Mouse (Mus musculus): ENCODE results near the gene Gm5773. TPM values are rescaled to one million over a fixed set of nuclear protein-coding genes. Genes with fewer than 3 reads are reported as not detected.
"Not testable (repeated sequence)": the region's sequence is repeated elsewhere in the genome, so short reads cannot be mapped to it uniquely, and the experiment has no call there.

Gene Gm5773
- polyA plus RNA-seq (2016; fragmentation: Nextera tagmentation; extraction: Ambion mirVana) = not detected in 2 replicates

- H3K9me3 ChIP-seq (replicated peaks); H3K27ac ChIP-seq; H3K4me1 ChIP-seq; DNase-seq (ENCODE audit: low spot score); H3K36me3 ChIP-seq; H3K4me3 ChIP-seq; H3K27me3 ChIP-seq (ENCODE audit: low read depth, poor library complexity, severe bottlenecking): not testable (repeated sequence)
- WGBS = 82% methylated on average over 1 of the region's 1 CpGs
Measured at GRCm38 (mm10) chr3:93772700-93773099, at the start of gene Gm5773. Gene Gm5773 (plus strand): TSS chr3:93773000.

- not testable (repeated sequence) for H3K27ac ChIP-seq; H3K9me3 ChIP-seq (replicated peaks); H3K4me1 ChIP-seq; H3K27me3 ChIP-seq (ENCODE audit: low read depth, poor library complexity, severe bottlenecking); H3K36me3 ChIP-seq; H3K4me3 ChIP-seq; DNase-seq (ENCODE audit: low spot score)
- 100% methylated on average over 1 of the region's 1 CpGs for WGBS
Measured at GRCm38 (mm10) chr3:93745475-93745874, 27.3 kb upstream of the Gm5773 start.

DNA sequence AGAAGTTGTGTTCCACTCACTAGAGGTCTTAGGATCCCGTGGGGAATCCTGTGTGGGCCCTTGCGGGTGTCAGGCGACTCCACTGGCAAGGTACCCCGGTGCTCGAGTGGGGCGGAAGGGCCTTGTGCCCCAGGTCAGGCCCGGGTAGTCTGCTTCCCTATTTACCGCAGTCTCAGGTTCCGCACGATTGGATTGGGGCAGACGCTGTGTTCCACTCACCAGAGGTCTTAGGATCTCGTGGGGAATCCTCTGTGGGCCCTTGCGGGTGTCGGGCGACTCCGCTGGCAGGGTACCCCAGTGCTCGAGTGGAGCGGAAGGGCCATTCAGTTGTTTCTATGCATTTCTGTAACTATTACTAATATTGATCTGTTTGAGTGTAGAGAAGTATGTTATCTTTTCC lies 18.8 kb upstream of the Gm5773 start:
- H3K36me3 ChIP-seq; H3K9me3 ChIP-seq (replicated peaks); H3K4me3 ChIP-seq; H3K27ac ChIP-seq; H3K4me1 ChIP-seq; H3K27me3 ChIP-seq (ENCODE audit: low read depth, poor library complexity, severe bottlenecking); DNase-seq (ENCODE audit: low spot score): not testable (repeated sequence)
- 92% methylated on average over 18 of the region's 18 CpGs for WGBS

GRCm38 (mm10) chr3:93796098-93796497 lies 23.3 kb downstream of the Gm5773 start, which contains the start of gene Tdpoz4:
Gene Tdpoz4 (plus strand): TSS chr3:93796398.
- H3K27me3 ChIP-seq (ENCODE audit: low read depth, poor library complexity, severe bottlenecking); H3K4me3 ChIP-seq; DNase-seq (ENCODE audit: low spot score); H3K36me3 ChIP-seq; H3K9me3 ChIP-seq (replicated peaks); H3K27ac ChIP-seq; H3K4me1 ChIP-seq: not testable (repeated sequence)

DNA sequence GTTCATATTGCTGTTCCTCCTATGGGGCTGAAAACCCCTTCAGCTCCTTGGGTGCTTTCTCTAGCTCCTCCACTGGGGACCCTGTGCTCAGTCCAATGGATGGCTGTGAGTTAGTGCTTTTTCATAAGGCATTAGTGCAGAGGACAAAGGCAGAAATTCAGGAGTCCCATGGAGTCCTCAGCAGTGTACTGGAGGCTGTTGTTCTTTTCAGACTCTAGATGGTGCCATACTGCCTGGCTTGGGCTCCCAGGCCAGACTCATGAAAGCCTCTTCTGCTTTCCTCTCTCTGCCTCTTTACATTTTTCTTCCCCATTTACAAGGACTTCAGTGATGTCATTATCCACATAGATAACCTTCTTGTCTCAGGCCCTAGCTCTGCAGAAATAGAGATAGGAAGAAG lies 40.5 kb downstream of the Gm5773 start:
- H3K27me3 ChIP-seq (ENCODE audit: low read depth, poor library complexity, severe bottlenecking); H3K27ac ChIP-seq; DNase-seq (ENCODE audit: low spot score); H3K36me3 ChIP-seq; H3K4me3 ChIP-seq; H3K4me1 ChIP-seq; H3K9me3 ChIP-seq (replicated peaks): not testable (repeated sequence)

Other genes with a start within 250 kb of the Gm5773 start
- gene S100a10, start 217.9 kb upstream of the Gm5773 start, polyA plus RNA-seq (2016; fragmentation: Nextera tagmentation; extraction: Ambion mirVana) = 74.9 and 78.4 TPM in 2 replicates
- gene Tdpoz2, start 120.3 kb upstream of the Gm5773 start, polyA plus RNA-seq (2016; fragmentation: Nextera tagmentation; extraction: Ambion mirVana) = not detected in 2 replicates
- not detected in 2 replicates for gene Tdpoz1, start 96.7 kb upstream of the Gm5773 start, polyA plus RNA-seq (2016; fragmentation: Nextera tagmentation; extraction: Ambion mirVana)
- gene Gm37596, start 79.9 kb upstream of the Gm5773 start, polyA plus RNA-seq (2016; fragmentation: Nextera tagmentation; extraction: Ambion mirVana) = not detected in 2 replicates
- not detected in 2 replicates for gene Tdpoz4, start 23.4 kb downstream of the Gm5773 start, polyA plus RNA-seq (2016; fragmentation: Nextera tagmentation; extraction: Ambion mirVana)
- not detected in 2 replicates for gene Tdpoz3, start 53.0 kb downstream of the Gm5773 start, polyA plus RNA-seq (2016; fragmentation: Nextera tagmentation; extraction: Ambion mirVana)
- not detected in 2 replicates for gene Gm9117, start 170.5 kb downstream of the Gm5773 start, polyA plus RNA-seq (2016; fragmentation: Nextera tagmentation; extraction: Ambion mirVana)
- not detected in 2 replicates for gene Tdpoz5, start 188.3 kb downstream of the Gm5773 start, polyA plus RNA-seq (2016; fragmentation: Nextera tagmentation; extraction: Ambion mirVana)